Mouse (Mus musculus): Measurements from ENCODE around the gene Zfhx2. TPM values are rescaled to one million over a fixed set of nuclear protein-coding genes. Genes with fewer than 3 reads are reported as not detected.

Gene Zfhx2
- 3.8 and 4.2 TPM in 2 replicates for polyA plus RNA-seq (2016; fragmentation: Nextera tagmentation; extraction: Ambion mirVana)

DNA sequence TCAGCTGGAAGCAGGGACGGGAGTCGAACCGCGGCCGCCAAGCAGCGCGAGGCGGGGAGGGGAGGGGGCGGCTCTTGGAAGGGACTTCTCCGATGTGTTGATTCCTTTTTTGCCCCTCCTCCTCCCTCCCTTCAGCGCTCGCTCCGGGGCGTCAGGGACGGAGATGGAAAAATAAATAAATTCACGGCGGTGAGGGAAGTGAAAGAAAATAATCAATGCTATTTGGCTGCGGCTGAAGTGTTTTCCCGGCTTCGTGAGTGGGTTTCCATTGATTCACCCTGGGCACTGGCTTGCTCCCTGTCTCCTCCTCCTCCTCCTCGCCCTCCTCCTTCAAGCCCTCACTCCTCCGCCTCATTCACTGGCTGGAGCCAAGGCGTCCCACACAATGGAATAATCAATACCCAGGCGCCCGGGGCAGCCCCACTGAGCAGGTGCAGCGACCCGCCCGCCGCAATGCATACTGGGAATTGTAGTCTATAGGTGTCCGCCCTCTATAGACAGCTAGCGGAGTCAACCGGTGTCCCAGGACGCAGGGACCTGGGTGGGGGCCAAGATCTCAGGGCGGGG, at the start of gene Zfhx2:
Gene Zfhx2 (minus strand): TSS at position 314 of the 567 bp plus-strand sequence.
- Histone ChIP-seq H3K36me3 (peaks cover 1% of the 10 kb centered on the region; the same call in 1 of the 2 replicates), H3K27ac (peak within 1 kb of the TSS; percentile 87), H3K27me3 (ENCODE audit: insufficient read depth, poor library complexity, severe bottlenecking) (no peaks in the 10 kb centered on the region; the same call in 1 of the 2 replicates), H3K4me3 (peak within 1 kb of the TSS; percentile 74), H3K9me3 (no peaks in the 10 kb centered on the region), H3K4me1 (peaks cover 62% of the 10 kb centered on the region)
- WGBS: under 1% methylated on average over 34 of the region's 34 CpGs
- peak; percentile 97 for DNase-seq (ENCODE audit: low spot score)

DNA sequence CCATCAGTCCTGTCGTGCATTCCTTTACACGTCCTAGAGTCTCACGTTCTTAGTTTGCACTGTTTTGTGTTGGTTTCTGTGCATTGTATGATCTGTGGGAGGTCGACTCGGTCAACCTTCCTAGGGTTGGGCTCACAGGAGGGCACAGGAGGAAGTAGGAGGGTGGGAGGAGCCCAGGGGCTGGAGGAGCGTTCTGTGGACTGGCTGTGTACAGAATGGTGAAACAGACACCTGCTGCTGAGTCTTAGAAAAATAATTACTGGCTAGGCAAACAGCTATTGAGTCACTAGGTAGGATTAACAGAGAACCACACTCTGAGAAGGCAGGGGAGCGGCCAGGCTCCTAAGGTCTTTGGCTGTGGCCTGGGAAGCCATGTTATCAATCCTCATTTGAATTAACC, 47.2 kb upstream of the Zfhx2 start:
- no peaks in the 10 kb centered on the region for H3K36me3 ChIP-seq
- H3K4me1 ChIP-seq: peaks cover 11% of the 10 kb centered on the region; the same call in 1 of the 2 replicates
- H3K4me3 ChIP-seq: no peak overlapping the region
- 66% methylated on average over 7 of the region's 7 CpGs for WGBS
- DNase-seq (ENCODE audit: low spot score): no peak
- H3K9me3 ChIP-seq: no peaks in the 10 kb centered on the region
- H3K27me3 ChIP-seq (ENCODE audit: insufficient read depth, poor library complexity, severe bottlenecking): no peaks in the 10 kb centered on the region; the same call in 1 of the 2 replicates
- no peak overlapping the region for H3K27ac ChIP-seq

DNA sequence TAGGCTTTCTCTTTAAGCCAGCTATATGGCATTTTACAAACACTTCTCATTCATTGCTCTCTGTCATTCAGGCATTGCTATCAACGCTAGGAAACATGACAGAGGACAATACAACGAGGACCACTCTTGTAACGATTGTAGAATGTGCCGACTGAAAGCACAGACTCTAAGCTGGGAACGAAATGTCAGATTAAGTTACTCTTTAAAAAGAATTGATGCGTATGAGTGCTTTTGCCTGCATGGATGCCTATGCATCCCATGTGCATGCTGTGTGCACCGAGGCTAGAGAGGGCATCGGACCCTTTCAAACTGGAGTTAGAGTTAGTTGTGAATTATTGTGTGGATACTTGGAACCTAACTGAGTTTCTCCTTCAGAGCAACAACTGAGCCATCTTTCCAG, 43.6 kb upstream of the Zfhx2 start:
- no peaks in the 10 kb centered on the region; the same call in 1 of the 2 replicates for H3K27me3 ChIP-seq (ENCODE audit: insufficient read depth, poor library complexity, severe bottlenecking)
- H3K9me3 ChIP-seq: no peaks in the 10 kb centered on the region
- no peaks in the 10 kb centered on the region for H3K36me3 ChIP-seq
- 69% methylated on average over 8 of the region's 8 CpGs for WGBS
- no peak for DNase-seq (ENCODE audit: low spot score)
- H3K4me3 ChIP-seq: no peak overlapping the region
- H3K4me1 ChIP-seq: peaks cover 6% of the 10 kb centered on the region; the same call in 1 of the 2 replicates
- no peak overlapping the region for H3K27ac ChIP-seq

DNA sequence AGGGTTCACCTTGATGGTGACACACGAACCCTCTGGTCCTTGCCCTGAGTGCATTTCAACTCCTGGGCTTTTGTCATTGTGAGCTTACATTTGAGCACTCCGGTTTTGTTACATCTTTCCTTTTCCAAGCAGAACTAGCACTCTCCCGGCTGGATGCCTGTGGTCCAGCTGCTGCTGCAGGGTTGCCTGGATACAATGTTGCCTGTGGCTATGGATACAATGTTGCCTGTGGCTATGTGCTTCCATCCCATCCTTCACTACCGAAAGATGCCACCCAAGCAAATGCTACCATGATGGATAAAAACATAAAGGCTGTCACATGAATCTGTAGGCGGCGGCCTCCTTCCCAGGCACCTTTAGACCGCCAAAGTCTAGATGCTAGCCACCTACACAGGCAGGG, 34.4 kb upstream of the Zfhx2 start:
- WGBS: 84% methylated on average over 7 of the region's 7 CpGs

DNA sequence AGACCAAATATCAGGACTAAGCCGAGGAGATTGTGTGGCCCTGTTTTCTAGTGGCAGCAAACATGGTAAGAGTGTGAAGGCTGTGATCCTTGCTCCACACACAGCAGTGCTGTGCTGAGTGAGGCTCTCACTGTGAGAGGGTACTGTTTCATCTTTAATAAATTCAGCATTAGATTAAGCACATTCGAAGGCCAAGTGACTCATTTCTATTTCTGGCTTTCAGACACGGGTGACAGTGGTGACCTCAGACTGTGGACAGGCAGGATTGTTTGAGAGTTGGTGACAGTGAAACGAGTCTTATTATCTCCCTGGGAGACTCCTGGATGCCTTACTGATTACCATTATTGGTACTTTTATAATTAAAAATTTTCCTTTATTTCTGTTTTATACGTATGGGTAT, 33.6 kb upstream of the Zfhx2 start:
- Histone ChIP-seq H3K27me3 (ENCODE audit: insufficient read depth, poor library complexity, severe bottlenecking) (0 out of 2 replicates have a peak, but pooled peaks cover 11% of the 10 kb centered on the region), H3K9me3 (no peaks in the 10 kb centered on the region), H3K4me3 (no peak overlapping the region), H3K27ac (no peak overlapping the region), H3K4me1 (0 out of 2 replicates have a peak, but pooled peaks cover 9% of the 10 kb centered on the region), H3K36me3 (no peaks in the 10 kb centered on the region)
- DNase-seq (ENCODE audit: low spot score): no peak
- 62% methylated on average over 5 of the region's 5 CpGs for WGBS

More for the DNA sequence above, 34.4 kb upstream of the Zfhx2 start:
- Histone ChIP-seq H3K36me3 (no peaks in the 10 kb centered on the region), H3K4me1 (0 out of 2 replicates have a peak, but pooled peaks cover 9% of the 10 kb centered on the region), H3K27me3 (ENCODE audit: insufficient read depth, poor library complexity, severe bottlenecking) (0 out of 2 replicates have a peak, but pooled peaks cover 11% of the 10 kb centered on the region), H3K27ac (no peak overlapping the region), H3K9me3 (no peaks in the 10 kb centered on the region), H3K4me3 (no peak overlapping the region)
- no peak for DNase-seq (ENCODE audit: low spot score)

DNA sequence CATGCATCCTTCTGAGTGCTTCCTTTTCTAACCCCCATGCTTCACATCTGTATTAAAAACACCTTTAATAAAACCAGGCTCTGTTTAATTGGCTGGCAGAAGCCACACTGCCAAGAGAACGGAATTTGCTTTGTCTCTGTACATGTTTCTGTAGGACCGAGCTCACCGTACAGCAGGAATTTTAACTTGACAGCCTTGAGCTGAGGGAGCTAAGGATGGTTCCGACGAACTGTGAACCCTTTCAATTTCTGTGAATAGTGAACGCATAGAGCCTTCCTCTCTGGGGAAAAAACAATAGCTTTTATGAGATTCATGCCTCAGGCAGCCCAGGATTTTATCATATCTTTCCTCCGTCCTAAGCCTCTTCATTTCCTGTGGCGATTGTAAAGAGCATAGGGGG, 30.2 kb upstream of the Zfhx2 start:
- Histone ChIP-seq H3K9me3 (no peaks in the 10 kb centered on the region), H3K27ac (no peak overlapping the region), H3K27me3 (ENCODE audit: insufficient read depth, poor library complexity, severe bottlenecking) (peaks cover 23% of the 10 kb centered on the region), H3K4me3 (peak overlapping the region; percentile 29; the same call in 1 of the 2 replicates), H3K4me1 (0 out of 2 replicates have a peak, but pooled peaks cover 9% of the 10 kb centered on the region), H3K36me3 (no peaks in the 10 kb centered on the region)
- no peak for DNase-seq (ENCODE audit: low spot score)
- WGBS: 50% methylated on average over 8 of the region's 8 CpGs

DNA sequence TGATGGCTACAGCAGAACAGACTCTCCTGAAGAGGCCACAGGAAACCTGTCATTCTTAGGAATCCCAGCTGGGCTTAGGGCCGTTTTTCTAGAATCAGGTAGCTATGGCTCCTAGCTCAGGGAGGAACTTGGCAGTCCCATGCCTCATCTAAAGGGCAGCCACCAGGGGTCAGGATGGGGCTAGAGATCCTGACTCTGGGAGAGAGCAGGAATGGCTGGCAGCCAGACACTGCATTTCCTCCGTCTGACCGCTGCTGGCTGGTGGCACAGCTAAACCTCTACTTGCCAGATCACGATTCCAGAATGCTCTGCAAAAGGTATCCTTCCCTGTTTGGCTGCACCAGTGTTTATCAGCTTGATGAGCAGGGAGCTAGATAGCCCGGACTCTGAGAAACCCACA, 29.8 kb upstream of the Zfhx2 start:
- peaks cover 10% of the 10 kb centered on the region for H3K4me1 ChIP-seq
- peaks cover 27% of the 10 kb centered on the region for H3K27me3 ChIP-seq (ENCODE audit: insufficient read depth, poor library complexity, severe bottlenecking)
- H3K36me3 ChIP-seq: no peaks in the 10 kb centered on the region
- H3K4me3 ChIP-seq: peak overlapping the region; percentile 29; the same call in 1 of the 2 replicates
- peak; percentile 92 for DNase-seq (ENCODE audit: low spot score)
- H3K9me3 ChIP-seq: no peaks in the 10 kb centered on the region
- 5% methylated on average over 5 of the region's 5 CpGs for WGBS
- no peak overlapping the region for H3K27ac ChIP-seq

DNA sequence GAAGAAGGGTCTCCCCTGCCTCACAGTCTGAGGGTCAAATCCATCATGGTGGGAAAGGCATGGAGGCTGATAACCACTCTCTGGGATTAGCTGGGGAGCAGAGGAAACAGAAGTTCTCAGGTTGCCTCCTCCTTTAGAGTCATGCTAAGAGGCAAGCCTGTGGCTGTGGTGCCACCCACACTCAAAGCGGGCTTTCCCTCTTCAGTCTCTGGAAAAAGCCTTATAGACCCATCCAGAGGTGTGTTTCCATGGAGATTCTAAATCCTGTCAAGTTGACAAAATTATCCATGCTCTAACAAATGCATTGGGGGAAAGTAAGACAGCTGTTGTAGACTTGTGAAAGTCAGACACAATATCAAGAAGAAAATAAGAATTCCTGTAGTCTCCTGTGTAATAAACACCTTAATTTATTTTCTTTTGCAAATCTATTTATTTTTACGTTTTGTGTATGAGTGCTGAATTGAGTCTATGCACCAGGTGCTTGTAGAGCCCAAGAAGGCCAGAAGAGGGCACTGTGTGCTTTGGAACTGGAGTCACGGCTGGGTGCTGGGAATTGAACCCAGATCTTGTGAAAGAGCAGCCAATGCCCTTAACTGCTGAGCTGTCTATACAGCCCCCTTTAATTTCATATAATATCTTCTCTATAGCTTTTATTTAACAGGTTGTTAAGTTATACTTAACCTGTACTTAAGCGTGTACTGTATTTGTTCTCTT, 27.5 kb upstream of the Zfhx2 start:
- no peak overlapping the region for H3K27ac ChIP-seq
- H3K4me1 ChIP-seq: peaks cover 34% of the 10 kb centered on the region
- no peak overlapping the region for H3K4me3 ChIP-seq
- H3K9me3 ChIP-seq: no peaks in the 10 kb centered on the region
- 71% methylated on average over 4 of the region's 4 CpGs for WGBS
- no peaks in the 10 kb centered on the region for H3K36me3 ChIP-seq
- H3K27me3 ChIP-seq (ENCODE audit: insufficient read depth, poor library complexity, severe bottlenecking): peaks cover 50% of the 10 kb centered on the region
- DNase-seq (ENCODE audit: low spot score): no peak

DNA sequence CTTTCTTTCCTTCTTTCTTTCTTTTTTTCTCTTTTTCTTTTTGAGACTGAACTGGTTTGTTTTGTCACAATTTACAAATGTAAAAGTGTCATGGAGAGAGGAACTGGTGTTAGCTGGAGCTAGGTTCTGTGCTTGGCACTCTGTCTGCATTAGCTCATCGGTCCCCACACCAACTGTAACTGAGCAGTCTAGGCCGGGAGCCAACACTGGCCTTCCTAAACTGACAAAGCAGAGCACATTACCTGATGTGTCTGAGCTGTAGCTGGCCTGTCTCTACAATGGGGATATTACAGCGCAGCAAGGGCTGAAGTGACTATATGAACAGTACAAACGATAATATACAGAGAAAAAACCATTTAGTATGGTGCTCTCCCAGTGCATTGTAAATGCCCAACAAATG, 26.7 kb upstream of the Zfhx2 start:
- H3K36me3 ChIP-seq: no peaks in the 10 kb centered on the region
- peaks cover 58% of the 10 kb centered on the region for H3K27me3 ChIP-seq (ENCODE audit: insufficient read depth, poor library complexity, severe bottlenecking)
- no peaks in the 10 kb centered on the region for H3K9me3 ChIP-seq
- H3K4me1 ChIP-seq: peaks cover 41% of the 10 kb centered on the region
- no peak overlapping the region for H3K4me3 ChIP-seq
- H3K27ac ChIP-seq: no peak overlapping the region
- DNase-seq (ENCODE audit: low spot score): no peak
- 78% methylated on average over 4 of the region's 4 CpGs for WGBS

DNA sequence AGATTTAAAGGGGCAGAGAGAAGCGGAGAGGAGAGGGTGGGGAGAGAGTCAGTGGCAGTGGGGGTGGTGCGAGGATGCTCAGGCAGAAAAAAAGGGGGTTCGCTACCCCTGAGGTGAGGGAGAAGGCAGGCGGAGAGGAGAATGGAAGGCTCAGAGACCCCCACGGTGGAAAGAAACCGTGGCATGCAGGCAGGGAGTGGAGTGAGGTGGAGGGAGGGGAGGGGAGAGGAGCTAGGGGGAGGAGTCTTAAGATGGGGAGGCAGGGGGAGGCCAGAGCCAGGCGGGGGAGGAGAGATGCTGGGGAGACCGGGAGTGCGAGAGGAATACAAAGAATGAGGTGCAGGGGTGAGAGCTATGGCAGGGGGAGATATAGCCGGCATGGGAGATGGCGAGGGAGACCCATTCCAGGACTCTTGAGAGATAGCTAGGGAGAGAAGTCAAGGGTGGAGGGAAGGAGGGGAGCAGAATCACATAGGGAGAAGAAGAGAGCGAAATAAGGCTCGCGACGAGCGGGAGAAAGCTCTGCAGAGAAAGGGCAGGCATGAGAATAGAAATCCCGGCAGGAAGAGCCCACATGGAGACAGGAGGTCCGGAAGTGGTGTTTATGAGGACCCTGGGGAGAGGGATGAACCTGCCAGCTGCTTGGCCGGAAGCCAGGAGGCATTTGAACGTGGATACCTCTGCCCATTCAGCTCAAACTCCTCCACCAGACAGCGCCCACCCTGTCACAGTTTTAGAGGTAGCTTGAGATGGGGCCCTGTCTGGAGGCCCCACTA, 24.5 kb upstream of the Zfhx2 start, which contains the start of gene Jph4:
Gene Jph4 (minus strand): TSS at position 511 of the 776 bp plus-strand sequence.
- DNase-seq (ENCODE audit: low spot score): no peak
- H3K4me3 ChIP-seq: peak within 1 kb of the TSS; percentile 75
- 4% methylated on average over 21 of the region's 21 CpGs for WGBS
- no peaks in the 10 kb centered on the region for H3K36me3 ChIP-seq
- H3K27ac ChIP-seq: no peak within 1 kb of the TSS
- H3K9me3 ChIP-seq: no peaks in the 10 kb centered on the region
- H3K4me1 ChIP-seq: peaks cover 35% of the 10 kb centered on the region
- H3K27me3 ChIP-seq (ENCODE audit: insufficient read depth, poor library complexity, severe bottlenecking): peaks cover 68% of the 10 kb centered on the region

DNA sequence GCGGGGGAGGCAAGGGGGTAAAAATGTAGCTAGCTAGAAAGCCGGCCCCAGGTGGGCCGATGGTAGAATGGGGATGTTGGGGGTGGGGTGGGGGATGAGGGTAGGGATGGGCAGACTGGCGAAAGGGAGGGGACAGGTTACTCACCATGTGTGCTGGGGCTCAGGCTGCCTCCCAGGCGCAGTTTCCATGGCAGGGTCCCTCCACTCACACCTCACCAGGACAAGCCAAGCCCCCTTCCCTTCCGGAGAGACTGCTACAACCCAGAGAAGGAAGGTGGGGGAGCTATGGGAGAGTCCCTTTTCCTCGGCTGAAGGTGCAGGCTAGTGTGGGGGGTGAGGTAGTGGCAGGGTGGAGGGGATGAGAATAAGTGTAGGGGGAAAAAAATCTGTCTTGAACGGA, 23.7 kb upstream of the Zfhx2 start:
- Histone ChIP-seq H3K9me3 (no peaks in the 10 kb centered on the region), H3K4me3 (peak overlapping the region; percentile 75), H3K4me1 (peaks cover 35% of the 10 kb centered on the region), H3K27ac (0 out of 2 replicates have a peak overlapping the region, but pooled peaks have one; percentile 76), H3K27me3 (ENCODE audit: insufficient read depth, poor library complexity, severe bottlenecking) (peaks cover 76% of the 10 kb centered on the region), H3K36me3 (no peaks in the 10 kb centered on the region)
- DNase-seq (ENCODE audit: low spot score): no peak
- 2% methylated on average over 8 of the region's 8 CpGs for WGBS

DNA sequence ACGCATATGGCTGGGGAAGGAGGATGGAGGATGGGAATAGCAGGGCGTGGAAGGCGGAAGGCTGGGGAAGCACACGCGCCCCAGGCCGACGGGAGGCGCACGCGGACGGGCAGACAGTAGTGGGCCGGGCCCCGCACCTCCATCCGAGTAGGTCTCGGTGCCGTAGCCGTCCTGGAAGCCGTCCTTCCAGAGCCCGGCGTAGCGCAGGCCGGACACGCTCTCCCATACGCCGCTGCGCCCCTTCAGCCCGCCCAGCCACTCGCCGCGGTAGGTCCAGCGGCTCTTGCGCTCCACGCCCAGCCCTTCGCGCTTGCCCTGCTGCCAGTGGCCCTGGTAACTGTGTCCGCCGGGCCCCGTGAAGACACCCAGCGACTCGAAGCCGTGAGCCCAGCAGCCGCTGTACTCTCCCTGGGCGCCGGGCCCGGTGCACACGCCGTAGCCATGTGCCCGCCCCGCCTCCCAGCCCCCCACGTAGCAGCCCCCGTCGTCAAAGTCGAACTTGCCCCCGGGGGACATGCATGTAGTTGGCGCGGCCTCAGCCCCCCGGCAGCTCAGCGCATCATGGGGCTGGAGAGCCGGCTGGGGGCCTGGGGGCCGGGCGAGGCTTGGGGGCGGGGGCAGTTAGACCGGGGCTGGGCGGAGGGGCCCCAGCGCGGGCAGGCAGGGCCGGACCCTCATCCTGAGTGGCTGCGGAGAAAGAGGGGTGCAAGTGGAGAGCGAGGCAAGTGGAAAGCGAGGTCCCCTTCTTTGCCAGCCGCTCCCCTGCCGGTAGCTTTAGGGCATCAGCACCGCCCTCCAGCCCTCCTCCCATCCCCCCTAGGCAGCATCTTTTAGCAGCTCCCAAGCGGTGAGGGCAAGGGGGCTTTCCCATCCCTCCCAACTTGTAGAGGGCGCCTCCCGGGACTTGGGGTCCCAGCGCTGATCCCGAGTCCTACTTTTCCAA, 22.9 kb upstream of the Zfhx2 start:
- Histone ChIP-seq H3K36me3 (no peaks in the 10 kb centered on the region), H3K27me3 (ENCODE audit: insufficient read depth, poor library complexity, severe bottlenecking) (peaks cover 84% of the 10 kb centered on the region), H3K4me1 (peaks cover 35% of the 10 kb centered on the region), H3K9me3 (no peaks in the 10 kb centered on the region), H3K4me3 (peak overlapping the region; percentile 75), H3K27ac (peak overlapping the region; percentile 76)
- no peak for DNase-seq (ENCODE audit: low spot score)
- 2% methylated on average over 74 of the region's 78 CpGs for WGBS
